Mouse (Mus musculus): ENCODE results near the gene Gm10428. TPM values are rescaled to one million over a fixed set of nuclear protein-coding genes. Genes with fewer than 3 reads are reported as not detected.
A peak's percentile ranks its signal among the peaks of the same experiment; 100 is the strongest.
"Not testable (repeated sequence)": the region's sequence is repeated elsewhere in the genome, so short reads cannot be mapped to it uniquely, and the experiment has no call there.

Gene Gm10428
- polyA plus RNA-seq, 1 experiment from 2014 or later, result not detected

GRCm38 (mm10) chr11:62742261-62742957 is 10.5 kb upstream of the Gm10428 start:
- H3K4me2 ChIP-seq (ENCODE audit: low read depth, low read length), result no peak overlapping the region
- peaks cover 6% of the 10 kb centered on the region; the same call in 1 of the 2 replicates for H3K27me3 ChIP-seq (ENCODE audit: control insufficient read depth, insufficient read depth, low read length)
- ATAC-seq (replicated peaks; ENCODE audit: extremely low read depth, insufficient read depth, low FRiP score), result no peak
- H3K27ac ChIP-seq (ENCODE audit: low read length), result no peak overlapping the region
- WGBS, result 71% methylated on average over 10 of the region's 10 CpGs
- no peak overlapping the region for H3K9ac ChIP-seq (ENCODE audit: low read length)
- no peaks in the 10 kb centered on the region for H3K9me3 ChIP-seq (replicated peaks; ENCODE audit: control insufficient read depth, low read length)
- peaks cover 5% of the 10 kb centered on the region for H3K4me1 ChIP-seq (ENCODE audit: control insufficient read depth, insufficient read depth, low read length)
- no peaks in the 10 kb centered on the region for H3K36me3 ChIP-seq (ENCODE audit: control insufficient read depth, insufficient read depth)
- H3K4me3 ChIP-seq (ENCODE audit: low read length), result no peak overlapping the region

- WGBS, result 45% methylated on average over 5 of the region's 5 CpGs
- no peaks in the 10 kb centered on the region for H3K9me3 ChIP-seq (replicated peaks; ENCODE audit: control insufficient read depth, low read length)
- no peaks in the 10 kb centered on the region for H3K36me3 ChIP-seq (ENCODE audit: control insufficient read depth, insufficient read depth)
- no peak for ATAC-seq (replicated peaks; ENCODE audit: extremely low read depth, insufficient read depth, low FRiP score)
- peaks cover 5% of the 10 kb centered on the region for H3K4me1 ChIP-seq (ENCODE audit: control insufficient read depth, insufficient read depth, low read length)
- peaks cover 9% of the 10 kb centered on the region for H3K27me3 ChIP-seq (ENCODE audit: control insufficient read depth, insufficient read depth, low read length)
- H3K9ac ChIP-seq (ENCODE audit: low read length), result no peak overlapping the region
- no peak overlapping the region for H3K27ac ChIP-seq (ENCODE audit: low read length)
- no peak overlapping the region for H3K4me3 ChIP-seq (ENCODE audit: low read length)
- no peak overlapping the region for H3K4me2 ChIP-seq (ENCODE audit: low read depth, low read length)
These were observed 8.8 kb upstream of the Gm10428 start for GRCm38 (mm10) chr11:62744103-62744502.

GRCm38 (mm10) chr11:62746001-62746533 is 6.8 kb upstream of the Gm10428 start:
- peak; percentile 69 for ATAC-seq (replicated peaks; ENCODE audit: extremely low read depth, insufficient read depth, low FRiP score)
- no peaks in the 10 kb centered on the region for H3K9me3 ChIP-seq (replicated peaks; ENCODE audit: control insufficient read depth, low read length)
- H3K36me3 ChIP-seq (ENCODE audit: control insufficient read depth, insufficient read depth), result no peaks in the 10 kb centered on the region
- H3K9ac ChIP-seq (ENCODE audit: low read length), result no peak overlapping the region; the same call in 1 of the 2 replicates
- peak overlapping the region; percentile 54 for H3K4me3 ChIP-seq (ENCODE audit: low read length)
- WGBS, result 3% methylated on average over 27 of the region's 27 CpGs
- H3K4me1 ChIP-seq (ENCODE audit: control insufficient read depth, insufficient read depth, low read length), result peaks cover 5% of the 10 kb centered on the region
- H3K27ac ChIP-seq (ENCODE audit: low read length), result no peak overlapping the region
- H3K27me3 ChIP-seq (ENCODE audit: control insufficient read depth, insufficient read depth, low read length), result peaks cover 9% of the 10 kb centered on the region
- peak overlapping the region; percentile 75 for H3K4me2 ChIP-seq (ENCODE audit: low read depth, low read length)

- WGBS, result 77% methylated on average over 9 of the region's 9 CpGs
- H3K9ac ChIP-seq (ENCODE audit: low read length), result no peak overlapping the region
- H3K4me1 ChIP-seq (ENCODE audit: control insufficient read depth, insufficient read depth, low read length), result peaks cover 5% of the 10 kb centered on the region
- H3K27ac ChIP-seq (ENCODE audit: low read length), result no peak overlapping the region
- H3K4me3 ChIP-seq (ENCODE audit: low read length), result no peak overlapping the region
- H3K4me2 ChIP-seq (ENCODE audit: low read depth, low read length), result no peak overlapping the region
- ATAC-seq (replicated peaks; ENCODE audit: extremely low read depth, insufficient read depth, low FRiP score), result no peak
- H3K27me3 ChIP-seq (ENCODE audit: control insufficient read depth, insufficient read depth, low read length), result peaks cover 9% of the 10 kb centered on the region
- no peaks in the 10 kb centered on the region for H3K9me3 ChIP-seq (replicated peaks; ENCODE audit: control insufficient read depth, low read length)
- H3K36me3 ChIP-seq (ENCODE audit: control insufficient read depth, insufficient read depth), result no peaks in the 10 kb centered on the region
These were observed 5.7 kb upstream of the Gm10428 start for GRCm38 (mm10) chr11:62747227-62747626.

- no peak overlapping the region for H3K9ac ChIP-seq (ENCODE audit: low read length)
- H3K4me2 ChIP-seq (ENCODE audit: low read depth, low read length), result no peak overlapping the region
- ATAC-seq (replicated peaks; ENCODE audit: extremely low read depth, insufficient read depth, low FRiP score), result no peak
- WGBS, result 65% methylated on average over 4 of the region's 4 CpGs
- H3K9me3 ChIP-seq (replicated peaks; ENCODE audit: control insufficient read depth, low read length), result no peaks in the 10 kb centered on the region
- H3K27ac ChIP-seq (ENCODE audit: low read length), result no peak overlapping the region
- peaks cover 9% of the 10 kb centered on the region for H3K27me3 ChIP-seq (ENCODE audit: control insufficient read depth, insufficient read depth, low read length)
- no peak overlapping the region for H3K4me3 ChIP-seq (ENCODE audit: low read length)
- H3K36me3 ChIP-seq (ENCODE audit: control insufficient read depth, insufficient read depth), result no peaks in the 10 kb centered on the region
- H3K4me1 ChIP-seq (ENCODE audit: control insufficient read depth, insufficient read depth, low read length), result peaks cover 5% of the 10 kb centered on the region
These were observed 4.8 kb upstream of the Gm10428 start for GRCm38 (mm10) chr11:62748062-62748461.

GRCm38 (mm10) chr11:62749445-62749844 is 3.5 kb upstream of the Gm10428 start:
- H3K4me2 ChIP-seq (ENCODE audit: low read depth, low read length); H3K36me3 ChIP-seq (ENCODE audit: control insufficient read depth, insufficient read depth); H3K27me3 ChIP-seq (ENCODE audit: control insufficient read depth, insufficient read depth, low read length); H3K27ac ChIP-seq (ENCODE audit: low read length); H3K9me3 ChIP-seq (replicated peaks; ENCODE audit: control insufficient read depth, low read length); ATAC-seq (replicated peaks; ENCODE audit: extremely low read depth, insufficient read depth, low FRiP score); H3K4me1 ChIP-seq (ENCODE audit: control insufficient read depth, insufficient read depth, low read length); H3K9ac ChIP-seq (ENCODE audit: low read length); H3K4me3 ChIP-seq (ENCODE audit: low read length): not testable (repeated sequence)
- 76% methylated on average over 13 of the region's 13 CpGs for WGBS

GRCm38 (mm10) chr11:62752191-62752590 is 709 bp upstream of the Gm10428 start:
- Histone ChIP-seq H3K4me3 (ENCODE audit: low read length) (no peak overlapping the region), H3K9me3 (replicated peaks; ENCODE audit: control insufficient read depth, low read length) (no peaks in the 10 kb centered on the region), H3K36me3 (ENCODE audit: control insufficient read depth, insufficient read depth) (no peaks in the 10 kb centered on the region), H3K27me3 (ENCODE audit: control insufficient read depth, insufficient read depth, low read length) (peaks cover 5% of the 10 kb centered on the region), H3K9ac (ENCODE audit: low read length) (no peak overlapping the region), H3K4me1 (ENCODE audit: control insufficient read depth, insufficient read depth, low read length) (peaks cover 4% of the 10 kb centered on the region; the same call in 1 of the 2 replicates), H3K27ac (ENCODE audit: low read length) (no peak overlapping the region), H3K4me2 (ENCODE audit: low read depth, low read length) (no peak overlapping the region)
- 60% methylated on average over 11 of the region's 11 CpGs for WGBS
- no peak for ATAC-seq (replicated peaks; ENCODE audit: extremely low read depth, insufficient read depth, low FRiP score)

GRCm38 (mm10) chr11:62756456-62757142 is 3.7 kb downstream of the Gm10428 start:
- peak; percentile 100 for ATAC-seq (replicated peaks; ENCODE audit: extremely low read depth, insufficient read depth, low FRiP score)
- Histone ChIP-seq H3K4me1 (ENCODE audit: control insufficient read depth, insufficient read depth, low read length) (peaks cover 13% of the 10 kb centered on the region), H3K9ac (ENCODE audit: low read length) (no peak overlapping the region), H3K27ac (ENCODE audit: low read length) (no peak overlapping the region), H3K36me3 (ENCODE audit: control insufficient read depth, insufficient read depth) (no peaks in the 10 kb centered on the region), H3K4me3 (ENCODE audit: low read length) (peak overlapping the region; percentile 17), H3K27me3 (ENCODE audit: control insufficient read depth, insufficient read depth, low read length) (peaks cover 6% of the 10 kb centered on the region; the same call in 1 of the 2 replicates), H3K9me3 (replicated peaks; ENCODE audit: control insufficient read depth, low read length) (no peaks in the 10 kb centered on the region), H3K4me2 (ENCODE audit: low read depth, low read length) (peak overlapping the region; percentile 53)
- 7% methylated on average over 36 of the region's 36 CpGs for WGBS

GRCm38 (mm10) chr11:62757143-62757507 is 4.2 kb downstream of the Gm10428 start:
- peak overlapping the region; percentile 17 for H3K4me3 ChIP-seq (ENCODE audit: low read length)
- H3K4me1 ChIP-seq (ENCODE audit: control insufficient read depth, insufficient read depth, low read length), result peaks cover 19% of the 10 kb centered on the region
- no peaks in the 10 kb centered on the region for H3K9me3 ChIP-seq (replicated peaks; ENCODE audit: control insufficient read depth, low read length)
- peaks cover 6% of the 10 kb centered on the region; the same call in 1 of the 2 replicates for H3K27me3 ChIP-seq (ENCODE audit: control insufficient read depth, insufficient read depth, low read length)
- ATAC-seq (replicated peaks; ENCODE audit: extremely low read depth, insufficient read depth, low FRiP score), result peak; percentile 45; the same call in 1 of the 2 replicates
- no peak overlapping the region for H3K27ac ChIP-seq (ENCODE audit: low read length)
- WGBS, result 2% methylated on average over 7 of the region's 7 CpGs
- 0 out of 2 replicates have a peak overlapping the region, but pooled peaks have one; percentile 16 for H3K9ac ChIP-seq (ENCODE audit: low read length)
- H3K4me2 ChIP-seq (ENCODE audit: low read depth, low read length), result peak overlapping the region; percentile 53
- no peaks in the 10 kb centered on the region for H3K36me3 ChIP-seq (ENCODE audit: control insufficient read depth, insufficient read depth)

All from heart, embryonic 16.5 days (tissue).